Mouse (Mus musculus): Measurements from ENCODE around the gene Tnk1.
A peak's percentile ranks its signal among the peaks of the same experiment; 100 is the strongest.

DNA sequence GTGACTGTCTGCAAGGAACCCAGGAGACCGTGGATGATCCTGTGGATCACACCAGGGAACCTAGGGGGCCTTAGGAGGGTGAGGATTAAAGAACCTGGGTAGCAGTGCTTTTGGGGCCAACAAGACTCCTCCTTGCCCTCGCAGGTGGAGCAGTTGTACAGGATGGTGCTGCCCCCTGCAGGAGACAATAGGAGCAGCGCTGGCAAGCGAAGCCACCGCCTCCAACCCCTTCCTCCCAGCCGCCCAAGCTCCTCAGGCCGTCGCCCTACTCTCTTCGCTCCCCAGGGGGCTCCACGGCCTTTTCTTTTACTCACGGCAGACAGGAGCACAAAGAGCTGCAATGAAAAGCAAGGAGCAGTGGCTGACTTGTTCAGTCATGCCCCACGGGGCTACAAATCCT, 18.3 kb upstream of the Tnk1 start:
- TF ChIP-seq CTCF (IDR thresholded peaks at IDR 0.05; ENCODE audit: low read depth, low read length) (peak; percentile 90), TAL1 (conservative IDR thresholded peaks at IDR 0.05; ENCODE audit: low read depth, low read length) (no peak)

Data from G1E (cell line).